Mouse (Mus musculus) liver, adult 2 months (tissue): Measurements from ENCODE around the gene Myl3. TPM values are rescaled to one million over a fixed set of nuclear protein-coding genes. Genes with fewer than 3 reads are reported as not detected.

Experiments used
- DNase-seq: peaks from one replicate; pipeline ENCODE4 v3.0.0-alpha.2; 2011; ENCODE audit warnings: low read depth, low spot score; ENCODE audit errors: extremely low read depth
- H3K27ac ChIP-seq: fragments of 200-500 bp; replicated peaks from 2 replicates; pipeline ENCODE4 v1.5.1; 2012; ENCODE audit warnings: low read depth, mild to moderate bottlenecking, control low read depth, inconsistent platforms, low read length; ENCODE audit not compliant: insufficient read depth
- H3K27me3 ChIP-seq: fragments of 200-500 bp; 2 replicates; pipeline ENCODE4 v1.6.1; 2012; ENCODE audit warnings: mild to moderate bottlenecking, moderate library complexity, low read length, inconsistent platforms; ENCODE audit not compliant: control insufficient read depth, insufficient read depth
- H3K36me3 ChIP-seq: fragments of 200-500 bp; 2 replicates; pipeline ENCODE4 v1.6.1; 2012; ENCODE audit warnings: low read length, inconsistent platforms; ENCODE audit not compliant: control insufficient read depth, insufficient read depth
- H3K4me1 ChIP-seq: fragments of 200-500 bp; 2 replicates; pipeline ENCODE4 v1.6.1; 2011; ENCODE audit warnings: low read length; ENCODE audit not compliant: control insufficient read depth, insufficient read depth
- H3K4me3 ChIP-seq: fragments of 200-500 bp; 2 replicates; pipeline ENCODE4 v1.5.1; 2011; ENCODE audit warnings: low read depth, mild to moderate bottlenecking, control low read depth, low read length, moderate library complexity; ENCODE audit not compliant: insufficient read depth
- H3K79me2 ChIP-seq: fragments of 200-500 bp; 2 replicates; pipeline ENCODE4 v1.6.1; 2012; ENCODE audit warnings: inconsistent platforms, mild to moderate bottlenecking, low read length, moderate library complexity; ENCODE audit not compliant: control insufficient read depth, insufficient read depth
- H3K9ac ChIP-seq: fragments of 200-500 bp; 2 replicates; pipeline ENCODE4 v1.6.1; 2012; ENCODE audit warnings: low read depth, mild to moderate bottlenecking, control low read depth, inconsistent platforms, low read length
- CTCF ChIP-seq: fragments of 200-500 bp; IDR thresholded peaks from 2 replicates; pipeline ENCODE4 v1.5.1; 2011; ENCODE audit warnings: low read depth, low read length, control low read depth
- POLR2A ChIP-seq: fragments of 200-500 bp; IDR thresholded peaks from 2 replicates; pipeline ENCODE4 v1.6.1; 2011; ENCODE audit warnings: low read length, control low read depth; ENCODE audit not compliant: insufficient read depth; ENCODE audit errors: extremely low read depth
- WGBS: fragments of 180-500 bp; shearing (Covaris S2); methylation state at CpG from one replicate; pipeline ENCODE4 v1.1.7; 2018; 5-methylcytosine and 5-hydroxymethylcytosine counted together
- polyA plus RNA-seq: library from polyadenylated mRNA; depleted of rRNA; stranded (reverse); fragments of >200 nt; gene quantifications from 2 replicates; pipeline ENCODE4 v1.2.3, GENCODE M21; 2012
- total RNA-seq: library from RNA; depleted of rRNA; stranded (reverse); fragments of >200 nt; gene quantifications from 2 replicates; pipeline ENCODE4 v1.2.3, GENCODE M21; 2014

The Myl3 gene
- total and polyA plus RNA-seq, 2 experiments: 0.55 TPM; not detected in 1

- WGBS: 95% methylated on average over 2 of the region's 2 CpGs
- H3K27me3 ChIP-seq: no peaks in the 10 kb centered on the region
- H3K79me2 ChIP-seq: no peaks in the 10 kb centered on the region
- TF ChIP-seq CTCF (no peak), POLR2A (no peak)
- H3K27ac ChIP-seq: no peak overlapping the region
- no peak for DNase-seq
- H3K36me3 ChIP-seq: no peaks in the 10 kb centered on the region
- H3K9ac ChIP-seq: no peak overlapping the region
- no peaks in the 10 kb centered on the region for H3K4me1 ChIP-seq
- H3K4me3 ChIP-seq: no peak overlapping the region
Observed at GRCm38 (mm10) chr9:110763405-110763804, 21.7 kb downstream of the Myl3 start.

- TF ChIP-seq CTCF: no peak
- TF ChIP-seq POLR2A: no peak
- H3K36me3 ChIP-seq: no peaks in the 10 kb centered on the region
- no peak overlapping the region for H3K9ac ChIP-seq
- no peak overlapping the region for H3K4me3 ChIP-seq
- no peaks in the 10 kb centered on the region for H3K4me1 ChIP-seq
- H3K27me3 ChIP-seq: no peaks in the 10 kb centered on the region
- 92% methylated on average over 10 of the region's 10 CpGs for WGBS
- no peaks in the 10 kb centered on the region for H3K79me2 ChIP-seq
- H3K27ac ChIP-seq: no peak overlapping the region
- no peak for DNase-seq
Observed at GRCm38 (mm10) chr9:110772336-110772735, 30.7 kb downstream of the Myl3 start.

DNA sequence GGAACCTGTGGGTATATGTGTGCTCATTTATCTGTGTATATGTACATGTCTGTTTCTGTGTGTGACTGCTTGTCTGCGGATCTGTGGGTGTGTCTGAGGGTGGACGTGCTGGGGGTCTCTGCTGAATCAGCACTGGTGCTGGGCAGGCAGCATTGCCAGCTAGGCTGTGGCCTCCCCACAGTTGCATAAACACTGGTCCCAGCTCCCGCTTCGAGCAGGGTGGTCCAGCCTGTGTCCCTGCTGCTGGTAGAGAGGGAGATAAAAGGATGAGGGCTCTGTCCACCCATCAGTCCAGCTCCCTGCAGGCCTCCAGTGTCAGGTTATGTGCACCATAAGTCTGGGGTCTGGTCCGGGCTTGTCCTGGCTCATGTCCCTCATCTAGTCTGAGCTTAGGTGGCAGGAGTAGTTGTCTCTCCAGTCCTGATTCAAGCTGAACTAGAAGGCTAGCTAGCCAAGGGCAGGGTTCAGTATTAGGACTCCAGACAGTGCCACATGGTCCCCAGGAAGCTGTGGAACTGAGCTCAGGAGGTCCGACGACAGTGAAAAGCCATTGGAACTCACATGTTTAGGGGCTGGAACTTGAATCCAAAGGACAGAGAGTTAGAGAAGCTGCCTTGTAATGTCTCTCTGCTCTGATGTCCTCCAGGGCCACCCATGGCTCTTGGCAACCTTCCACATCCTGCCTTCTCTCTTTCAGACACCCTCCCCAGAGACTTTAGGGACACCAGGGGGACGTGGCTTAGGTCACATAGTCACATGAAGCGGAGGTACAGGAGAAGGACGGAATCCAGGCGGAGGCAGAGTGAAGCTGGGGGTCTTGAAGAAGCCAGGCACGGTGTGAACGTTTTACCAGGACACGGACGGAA lies 33.0 kb downstream of the Myl3 start:
- no peak overlapping the region for H3K9ac ChIP-seq
- no peak for TF ChIP-seq POLR2A
- no peak for TF ChIP-seq CTCF
- 87% methylated on average over 15 of the region's 15 CpGs for WGBS
- H3K4me3 ChIP-seq: no peak overlapping the region
- no peak overlapping the region for H3K27ac ChIP-seq
- DNase-seq: no peak
- H3K36me3 ChIP-seq: no peaks in the 10 kb centered on the region
- H3K27me3 ChIP-seq: no peaks in the 10 kb centered on the region
- no peaks in the 10 kb centered on the region for H3K79me2 ChIP-seq
- H3K4me1 ChIP-seq: no peaks in the 10 kb centered on the region

DNA sequence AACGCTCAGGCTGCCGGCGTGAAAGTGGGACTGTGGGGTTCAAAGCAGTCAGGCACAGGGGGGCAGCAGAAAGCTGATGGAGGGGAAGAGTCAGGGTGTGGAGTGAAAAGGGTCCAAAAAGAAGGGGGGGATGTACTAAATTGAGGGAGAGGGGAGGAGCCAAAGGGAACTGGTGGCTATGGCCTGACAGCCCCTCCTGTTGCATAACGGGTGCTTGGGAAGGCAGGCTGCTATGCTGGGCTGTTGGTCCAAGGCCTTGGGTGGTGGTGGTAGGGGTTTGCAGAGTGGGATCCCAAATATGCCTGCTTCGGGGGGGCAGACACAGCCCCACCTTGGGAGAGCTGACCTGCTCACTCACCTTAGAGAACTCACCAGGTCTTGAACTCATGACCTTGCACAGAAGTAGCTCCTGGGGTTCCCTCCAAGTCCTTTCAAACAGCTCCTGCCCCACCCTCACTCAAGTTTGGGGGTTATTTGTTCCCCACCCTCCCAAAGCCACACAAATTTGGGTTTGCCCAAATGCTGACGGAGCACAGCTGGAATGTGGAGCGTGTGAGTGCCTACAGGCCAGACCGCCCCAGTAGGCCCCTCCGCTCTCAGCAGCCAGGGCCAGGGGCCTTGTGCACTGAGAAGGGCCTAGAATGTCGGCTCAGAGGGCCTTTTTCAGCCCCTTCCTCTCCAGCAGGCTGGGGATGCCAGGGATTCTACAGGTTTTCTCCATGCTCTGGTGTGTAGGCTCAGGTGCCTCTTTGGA lies 33.8 kb downstream of the Myl3 start:
- Histone ChIP-seq H3K4me1 (no peaks in the 10 kb centered on the region), H3K27ac (no peak overlapping the region), H3K79me2 (no peaks in the 10 kb centered on the region), H3K4me3 (no peak overlapping the region), H3K36me3 (no peaks in the 10 kb centered on the region), H3K9ac (no peak overlapping the region), H3K27me3 (no peaks in the 10 kb centered on the region)
- no peak for DNase-seq
- WGBS: 89% methylated on average over 10 of the region's 10 CpGs
- no peak for TF ChIP-seq CTCF

DNA sequence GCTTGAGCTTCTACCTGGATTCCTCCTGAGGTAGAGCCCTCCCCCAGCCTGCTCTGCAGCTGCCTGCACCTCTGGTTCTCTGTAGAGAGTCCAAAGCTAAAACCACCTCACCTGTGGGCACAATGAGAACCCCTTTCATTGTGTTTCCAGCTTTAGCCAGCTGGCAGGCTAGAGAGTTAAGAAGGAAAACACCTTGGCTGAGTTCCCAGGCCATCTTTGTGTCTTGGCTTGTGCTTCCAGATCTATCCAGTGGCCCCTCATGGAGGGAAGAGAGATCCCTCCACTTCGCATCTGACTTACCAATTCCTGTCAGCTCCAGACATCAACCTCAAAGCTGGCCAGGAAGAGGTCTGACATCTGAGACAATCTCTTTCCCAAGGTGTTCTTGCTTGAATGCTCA lies 36.4 kb downstream of the Myl3 start:
- no peak overlapping the region for H3K9ac ChIP-seq
- DNase-seq: no peak
- H3K27me3 ChIP-seq: no peaks in the 10 kb centered on the region
- TF ChIP-seq POLR2A: no peak
- TF ChIP-seq CTCF: no peak
- H3K4me1 ChIP-seq: peaks cover 9% of the 10 kb centered on the region; the same call in 1 of the 2 replicates
- H3K27ac ChIP-seq: no peak overlapping the region
- WGBS: 97% methylated on average over 1 of the region's 1 CpGs
- no peaks in the 10 kb centered on the region for H3K36me3 ChIP-seq
- H3K79me2 ChIP-seq: no peaks in the 10 kb centered on the region
- no peak overlapping the region for H3K4me3 ChIP-seq

GRCm38 (mm10) chr9:110778559-110778958 lies 36.9 kb downstream of the Myl3 start:
- Histone ChIP-seq H3K27me3 (no peaks in the 10 kb centered on the region), H3K79me2 (no peaks in the 10 kb centered on the region), H3K36me3 (no peaks in the 10 kb centered on the region), H3K9ac (no peak overlapping the region), H3K4me3 (no peak overlapping the region), H3K4me1 (peaks cover 9% of the 10 kb centered on the region; the same call in 1 of the 2 replicates), H3K27ac (no peak overlapping the region)
- TF ChIP-seq CTCF (no peak), POLR2A (no peak)
- WGBS: 87% methylated on average over 7 of the region's 7 CpGs
- no peak for DNase-seq
